Mouse (Mus musculus) activated CD4-positive, CD25-positive, alpha-beta regulatory T cell, adult 9 weeks (primary cell): ENCODE measurements around the gene Zbtb20. TPM values are rescaled to one million over a fixed set of nuclear protein-coding genes. Genes with fewer than 3 reads are reported as not detected.

Experiments
- polyA plus RNA-seq: library from polyadenylated mRNA; unstranded; fragments of 100-300 nt; shearing (Covaris generic); gene quantifications from one replicate; pipeline ENCODE4 v1.2.1, GENCODE M21; 2017

The Zbtb20 gene
- polyA plus RNA-seq, result 103 TPM

DNA sequence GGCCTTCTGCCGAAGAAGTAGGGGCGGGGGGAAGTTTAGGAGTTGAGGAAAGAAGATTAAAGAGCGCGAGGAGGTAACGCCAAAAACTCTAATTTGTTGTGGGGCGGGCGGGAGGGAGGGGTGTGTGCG is at the start of gene Zbtb20:
Gene Zbtb20, plus strand, starts transcription at position 30 of the 129 bp plus-strand sequence.

DNA sequence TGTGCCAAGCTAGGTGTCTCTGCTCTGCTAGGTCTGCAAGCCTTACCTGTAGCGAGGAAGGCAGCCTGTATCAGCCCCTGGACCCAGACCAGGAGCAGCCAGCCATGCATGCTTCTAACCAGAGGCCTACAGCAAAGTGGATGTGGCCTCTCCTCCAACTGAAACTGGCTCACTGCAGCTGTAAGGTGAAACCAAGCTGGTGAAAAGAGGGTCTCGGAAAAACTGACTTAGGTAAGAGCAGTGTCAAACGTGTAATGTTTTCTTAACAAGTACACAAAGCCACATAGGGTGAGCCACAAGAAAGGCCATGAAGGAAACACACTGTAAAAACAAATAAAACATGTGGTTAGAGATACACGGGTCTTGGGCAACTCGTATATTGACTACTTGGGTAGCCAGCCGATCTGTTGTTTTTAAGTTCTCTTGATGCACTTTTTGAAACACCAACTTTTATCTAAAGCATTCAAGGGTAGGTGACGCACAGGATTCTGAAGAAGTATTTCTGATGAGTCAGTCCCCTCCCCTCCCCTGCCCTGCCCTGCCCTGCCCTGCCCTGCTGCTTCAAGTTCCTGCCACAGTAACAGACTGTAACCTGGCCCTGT is 788.4 kb downstream of the Zbtb20 start, which contains the start of gene Tigit:
Gene Tigit, minus strand, starts transcription at position 169 of the 602 bp plus-strand sequence.

